Mouse (Mus musculus): ENCODE data around the gene Pde4dip. TPM values are rescaled to one million over a fixed set of nuclear protein-coding genes. Genes with fewer than 3 reads are reported as not detected.

The Pde4dip gene
- polyA plus RNA-seq, 3 experiments from 2014 or later = 9.1 to 13.1 (median 11.2) TPM

GRCm38 (mm10) chr3:97900516-97901490, 12.3 kb upstream of the Pde4dip start, which contains the start of gene Sec22b:
TSS of gene Sec22b (plus strand) at chr3:97901190.
- peak; percentile 97 for ATAC-seq

DNA sequence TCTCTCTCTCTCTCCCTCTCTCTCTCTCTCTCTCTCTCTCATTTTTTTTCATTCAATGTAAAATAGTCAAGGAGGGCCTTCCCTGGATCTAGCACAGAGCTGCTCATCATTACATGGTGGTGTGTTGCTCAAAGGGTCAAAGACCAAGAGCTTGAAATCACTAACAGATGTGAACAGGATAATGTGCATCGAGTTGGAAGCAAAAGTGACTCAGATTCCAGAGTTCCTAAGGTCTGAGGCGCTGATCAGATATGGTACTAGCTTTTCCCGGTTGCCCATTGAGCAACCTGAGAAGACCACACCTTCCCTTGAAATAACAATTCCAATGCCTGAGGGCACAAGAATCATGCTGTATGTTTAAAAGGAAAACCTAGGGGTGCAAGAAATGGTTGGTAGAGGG, 9.9 kb upstream of the Pde4dip start:
- no peak for ATAC-seq

- ATAC-seq = no peak
Measured at GRCm38 (mm10) chr3:97894695-97895094, 6.2 kb upstream of the Pde4dip start.

DNA sequence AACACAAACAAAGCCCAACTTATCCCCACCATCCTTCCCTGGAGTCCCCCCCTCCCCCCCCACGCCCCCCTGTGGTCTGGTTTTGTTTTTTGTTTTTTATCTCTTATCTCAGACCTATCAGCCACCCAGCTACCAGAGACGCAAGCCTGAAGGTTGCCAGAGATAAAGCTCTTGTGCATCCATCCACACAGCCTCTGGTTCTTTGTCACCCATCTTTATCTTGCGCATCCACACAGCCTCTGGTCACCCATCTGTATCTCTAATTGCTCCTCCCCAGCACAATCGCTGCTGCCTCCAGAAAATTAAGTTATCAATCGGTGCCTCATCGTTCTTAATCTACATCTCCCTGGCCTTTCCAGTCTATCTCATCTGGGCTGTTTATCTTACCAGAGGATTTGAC, 1.7 kb upstream of the Pde4dip start:
- ATAC-seq = no peak

GRCm38 (mm10) chr3:97887785-97888167, 731 bp downstream of the Pde4dip start:
- no peak for ATAC-seq

DNA sequence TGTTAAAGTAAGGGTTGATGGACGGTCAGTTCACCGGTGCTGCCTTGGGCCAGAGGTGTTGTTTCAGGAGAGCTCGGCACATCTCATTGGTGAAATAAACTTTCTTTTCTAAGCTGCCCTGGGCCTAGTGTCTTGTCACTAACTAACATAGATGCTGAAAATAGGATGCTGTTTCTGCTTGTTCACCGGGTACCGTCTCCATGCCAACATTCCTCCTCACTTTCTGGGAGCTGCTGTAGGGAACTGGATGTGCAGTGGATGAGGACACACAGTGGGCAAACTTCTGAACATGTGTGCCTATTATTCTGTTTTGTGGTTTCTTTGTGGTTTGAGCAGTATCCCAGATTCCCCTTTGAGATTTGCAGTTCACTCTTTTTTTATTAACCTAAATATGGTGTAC, 6.9 kb downstream of the Pde4dip start:
- ATAC-seq = no peak

- ATAC-seq = peak; percentile 69
Measured at GRCm38 (mm10) chr3:97879222-97879621, 9.3 kb downstream of the Pde4dip start.

GRCm38 (mm10) chr3:97876259-97876658, 12.2 kb downstream of the Pde4dip start:
- no peak for ATAC-seq

GRCm38 (mm10) chr3:97874777-97875176, 13.7 kb downstream of the Pde4dip start:
- ATAC-seq = no peak

DNA sequence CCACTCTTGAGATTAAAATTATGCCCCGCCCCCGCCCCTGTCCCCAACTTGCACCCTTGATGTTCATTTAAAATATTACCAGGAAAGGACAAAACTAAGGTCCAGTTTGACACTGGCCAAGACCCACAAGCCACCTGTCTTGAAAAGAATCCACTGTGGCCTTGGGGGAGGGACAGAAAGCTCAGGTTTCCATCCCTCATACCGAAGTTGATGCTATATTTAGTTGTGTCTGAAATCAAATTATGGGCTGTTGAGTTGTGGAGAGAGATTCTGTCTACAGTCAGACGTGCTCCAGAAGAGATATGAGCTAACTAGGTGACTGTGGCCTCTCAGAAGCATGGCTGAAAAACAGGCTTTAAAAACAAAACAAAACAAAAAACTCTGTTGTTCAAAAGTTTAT, 18.8 kb downstream of the Pde4dip start:
- no peak for ATAC-seq

GRCm38 (mm10) chr3:97868733-97869132, 19.8 kb downstream of the Pde4dip start:
- no peak for ATAC-seq

GRCm38 (mm10) chr3:97868024-97868689, 20.4 kb downstream of the Pde4dip start:
- peak; percentile 65 for ATAC-seq

- no peak for ATAC-seq
Measured at GRCm38 (mm10) chr3:97867221-97868023, 21.1 kb downstream of the Pde4dip start.

GRCm38 (mm10) chr3:97866696-97867095, 21.8 kb downstream of the Pde4dip start:
- no peak for ATAC-seq

GRCm38 (mm10) chr3:97860820-97861451, 27.6 kb downstream of the Pde4dip start:
- ATAC-seq = no peak

- no peak for ATAC-seq
Measured at GRCm38 (mm10) chr3:97859400-97859799, 29.1 kb downstream of the Pde4dip start.

GRCm38 (mm10) chr3:97854575-97855384, 33.7 kb downstream of the Pde4dip start:
- no peak for ATAC-seq

DNA sequence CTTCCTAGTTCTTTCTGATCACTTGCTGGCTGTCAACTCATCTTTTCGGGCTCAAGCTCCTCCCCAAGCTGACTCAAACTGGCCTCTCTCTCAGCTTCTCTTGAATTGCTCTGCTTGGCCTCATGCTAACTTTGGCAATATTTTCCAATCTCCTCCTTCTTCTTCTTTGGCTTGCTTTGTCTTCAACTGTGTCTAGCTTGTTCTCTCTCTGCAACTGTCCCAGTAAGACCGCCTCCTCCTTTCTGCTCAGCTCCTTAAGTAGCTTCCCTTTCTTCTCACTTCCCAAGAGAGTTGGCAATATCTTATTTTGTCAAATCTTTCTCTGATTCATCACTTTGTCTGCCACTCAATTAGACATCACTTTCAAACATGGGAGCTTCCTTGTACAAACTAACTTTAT, 36.7 kb downstream of the Pde4dip start:
- no peak for ATAC-seq

DNA sequence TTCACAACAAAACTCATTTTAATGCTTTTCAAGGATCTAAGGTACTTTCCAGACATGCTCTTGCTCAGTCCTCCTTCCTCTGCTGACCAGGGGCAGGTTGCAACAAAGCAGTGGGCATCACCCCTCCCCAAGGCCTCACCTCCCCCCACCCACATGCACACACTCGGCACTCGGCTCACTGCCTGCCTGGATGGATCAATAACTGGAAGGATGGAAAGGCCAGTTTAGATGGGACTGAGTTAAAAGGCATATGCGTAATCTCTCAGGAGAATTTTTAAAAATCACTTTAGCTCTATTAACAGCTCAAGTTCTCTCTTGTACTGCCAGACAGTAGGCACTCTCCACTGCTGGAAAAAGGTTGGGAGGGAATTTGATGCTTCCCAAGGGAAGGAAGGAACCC, 40.9 kb downstream of the Pde4dip start:
- no peak for ATAC-seq

- ATAC-seq = no peak
Measured at GRCm38 (mm10) chr3:97846448-97846847, 42.1 kb downstream of the Pde4dip start.

GRCm38 (mm10) chr3:97844821-97845201, 43.7 kb downstream of the Pde4dip start:
- ATAC-seq = no peak

All from inflammation-experienced regulatory T-cells, adult 6 months (primary cell).